Mouse (Mus musculus) myocyte (in vitro differentiated cells): ENCODE measurements at regions not wholly inside any gene's neighbourhood (a gene's known extent, or its start where the extent isn't known, plus 50 kb on each side); places are given as distances from the start of the nearest gene placed in this dataset.

Source experiments
- H3K27me3 ChIP-seq: one replicate; pipeline ENCODE4 v1.6.1; 2011; ENCODE audit not compliant: control insufficient read depth, insufficient read depth, insufficient read length
- H3K36me3 ChIP-seq: one replicate; pipeline ENCODE4 v1.6.1; 2011; ENCODE audit not compliant: control insufficient read depth, insufficient read depth
- H3K4me2 ChIP-seq: one replicate; pipeline ENCODE4 v1.6.1; 2011; ENCODE audit warnings: low read depth, control low read depth
- H3K4me3 ChIP-seq: one replicate; pipeline ENCODE4 v1.5.1; 2011; ENCODE audit warnings: mild to moderate bottlenecking, control low read depth, moderate library complexity
- H3K79me2 ChIP-seq: one replicate; pipeline ENCODE4 v1.6.1; 2011; ENCODE audit not compliant: control insufficient read depth, insufficient read depth
- H3ac ChIP-seq: one replicate; pipeline ENCODE4 v1.6.1; 2011; ENCODE audit not compliant: control insufficient read depth, insufficient read length
- CEBPB ChIP-seq: IDR thresholded peaks from 2 replicates; pipeline ENCODE4 v1.6.1; 2011; ENCODE audit warnings: mild to moderate bottlenecking, moderate library complexity; ENCODE audit not compliant: poor library complexity, insufficient read depth, severe bottlenecking
- E2F4 ChIP-seq: IDR thresholded peaks from one replicate; pipeline ENCODE4 v1.6.1; 2011; ENCODE audit warnings: mild to moderate bottlenecking, control low read depth, moderate library complexity; ENCODE audit not compliant: insufficient read depth
- MAX ChIP-seq: IDR thresholded peaks from one replicate; pipeline ENCODE4 v1.6.1; 2011; ENCODE audit warnings: low read depth, mild to moderate bottlenecking, control low read depth
- MYOD1 ChIP-seq, 3 experiments: IDR thresholded peaks; one replicate each; pipeline ENCODE4 v1.6.1; 2011; ENCODE audit warnings: control low read depth in 2 of 3, low read depth in 2 of 3, mild to moderate bottlenecking in 2 of 3, moderate library complexity in 1 of 3; ENCODE audit not compliant: insufficient read length in 2 of 3, control insufficient read depth in 1 of 3
- MYOG ChIP-seq, 3 experiments: IDR thresholded peaks; one replicate each; pipeline ENCODE4 v1.6.1; 2011; ENCODE audit warnings: control low read depth in 2 of 3, low read depth in 2 of 3, mild to moderate bottlenecking in 2 of 3; ENCODE audit not compliant: insufficient read length in 2 of 3, control insufficient read depth in 1 of 3, insufficient read depth in 1 of 3
- POLR2A ChIP-seq: IDR thresholded peaks from one replicate; pipeline ENCODE4 v1.6.1; 2011; ENCODE audit warnings: low read depth, mild to moderate bottlenecking, control low read depth, moderate library complexity; ENCODE audit not compliant: insufficient read length
- POLR2AphosphoS2 ChIP-seq: IDR thresholded peaks from one replicate; pipeline ENCODE4 v1.6.1; 2011; ENCODE audit warnings: low read depth, control low read depth; ENCODE audit not compliant: insufficient read length
- REST ChIP-seq: IDR thresholded peaks from one replicate; pipeline ENCODE4 v1.6.1; 2011; ENCODE audit warnings: mild to moderate bottlenecking, control low read depth, moderate library complexity; ENCODE audit not compliant: insufficient read depth, insufficient read length
- SRF ChIP-seq: IDR thresholded peaks from one replicate; pipeline ENCODE4 v1.6.1; 2011; ENCODE audit warnings: low read depth; ENCODE audit not compliant: control insufficient read depth, insufficient read length
- TCF12 ChIP-seq: IDR thresholded peaks from one replicate; pipeline ENCODE4 v1.6.1; 2011; ENCODE audit warnings: mild to moderate bottlenecking, control low read depth; ENCODE audit not compliant: poor library complexity, insufficient read depth, severe bottlenecking
- TCF3 ChIP-seq: IDR thresholded peaks from one replicate; pipeline ENCODE4 v1.6.1; 2011; ENCODE audit warnings: low read depth, control low read depth; ENCODE audit not compliant: insufficient read length
- USF1 ChIP-seq: IDR thresholded peaks from one replicate; pipeline ENCODE4 v1.6.1; 2011; ENCODE audit warnings: low read depth, mild to moderate bottlenecking, control low read depth, moderate library complexity

DNA sequence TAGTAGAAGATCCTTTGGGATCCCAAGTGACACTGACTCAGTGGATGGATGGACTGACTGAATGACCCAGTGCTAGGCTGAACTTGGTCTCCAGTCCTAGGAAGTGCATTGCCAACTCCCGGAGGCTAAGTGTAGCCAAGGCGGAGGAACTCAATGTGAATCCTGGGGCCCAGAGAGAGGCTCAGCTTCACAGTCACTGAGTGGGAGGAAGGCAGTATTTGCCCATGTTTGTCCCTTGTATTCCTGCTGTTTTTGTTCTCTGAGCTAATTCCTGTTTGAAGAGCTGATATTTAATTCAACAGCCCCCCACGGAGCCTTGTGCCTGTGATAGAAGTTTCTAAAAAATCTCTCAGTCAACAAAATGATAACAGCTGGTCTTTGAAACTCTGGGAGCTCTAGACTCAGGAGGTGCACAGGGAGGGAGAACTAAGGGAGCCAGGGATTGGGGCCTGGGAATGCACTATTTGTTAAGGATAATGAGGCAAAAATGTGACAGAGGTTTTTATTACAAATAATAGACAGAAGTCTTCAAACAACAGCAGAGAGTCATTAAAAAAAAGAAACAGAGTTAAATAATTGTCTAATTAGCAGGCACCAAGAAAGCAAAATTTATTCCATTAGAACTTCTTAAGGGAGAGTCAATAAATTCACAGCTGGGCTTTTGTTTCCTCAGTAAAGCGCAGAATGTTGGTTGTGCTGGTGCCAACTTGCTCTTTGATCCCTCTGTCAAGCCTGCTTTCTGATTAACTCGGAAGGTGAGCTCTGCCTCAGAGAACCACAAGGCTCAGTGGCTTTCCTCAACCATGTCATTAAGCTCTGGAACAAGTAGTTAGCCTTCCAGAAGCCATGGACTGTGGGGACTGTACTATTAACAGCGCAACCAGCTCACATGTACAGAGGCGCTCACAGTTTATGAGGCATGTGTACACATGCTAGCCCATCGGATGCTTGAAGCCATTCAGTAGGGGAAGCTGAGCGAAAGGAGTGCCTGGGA lies 259.2 kb downstream of the Igsf11 start:
- Histone ChIP-seq H3K79me2 (no peaks in the 10 kb centered on the region), H3K36me3 (no peaks in the 10 kb centered on the region), H3K4me3 (no peak overlapping the region), H3K4me2 (no peak overlapping the region), H3ac (no peak overlapping the region), H3K27me3 (no peaks in the 10 kb centered on the region)
- no peak for TF ChIP-seq MYOG (IDR thresholded peaks at IDR 0.05; ENCODE audit: control insufficient read depth in 1 of 3, insufficient read depth in 1 of 3, insufficient read length in 2 of 3, low read depth in 2 of 3)
- TF ChIP-seq TCF12, result no peak
- TF ChIP-seq POLR2A, result no peak
- no peak for TF ChIP-seq E2F4
- no peak for TF ChIP-seq SRF
- no peak for TF ChIP-seq MAX
- no peak for TF ChIP-seq USF1
- no peak for TF ChIP-seq TCF3
- TF ChIP-seq POLR2AphosphoS2, result no peak
- TF ChIP-seq MYOD1 (IDR thresholded peaks at IDR 0.05; ENCODE audit: control insufficient read depth in 1 of 3, insufficient read length in 2 of 3, low read depth in 2 of 3), result no peak
- no peak for TF ChIP-seq REST
- TF ChIP-seq CEBPB, result no peak

GRCm38 (mm10) chr16:39158893-39159292 lies 266.4 kb downstream of the Igsf11 start:
- TF ChIP-seq MAX (no peak), POLR2AphosphoS2 (no peak), TCF12 (no peak), POLR2A (no peak), MYOG (IDR thresholded peaks at IDR 0.05; ENCODE audit: control insufficient read depth in 1 of 3, insufficient read depth in 1 of 3, insufficient read length in 2 of 3, low read depth in 2 of 3) (no peak), TCF3 (no peak), REST (no peak), CEBPB (no peak), MYOD1 (IDR thresholded peaks at IDR 0.05; ENCODE audit: control insufficient read depth in 1 of 3, insufficient read length in 2 of 3, low read depth in 2 of 3) (no peak), USF1 (no peak), SRF (no peak), E2F4 (no peak)
- Histone ChIP-seq H3ac (no peak overlapping the region), H3K4me2 (no peak overlapping the region), H3K4me3 (no peak overlapping the region), H3K27me3 (no peaks in the 10 kb centered on the region), H3K79me2 (no peaks in the 10 kb centered on the region), H3K36me3 (no peaks in the 10 kb centered on the region)

DNA sequence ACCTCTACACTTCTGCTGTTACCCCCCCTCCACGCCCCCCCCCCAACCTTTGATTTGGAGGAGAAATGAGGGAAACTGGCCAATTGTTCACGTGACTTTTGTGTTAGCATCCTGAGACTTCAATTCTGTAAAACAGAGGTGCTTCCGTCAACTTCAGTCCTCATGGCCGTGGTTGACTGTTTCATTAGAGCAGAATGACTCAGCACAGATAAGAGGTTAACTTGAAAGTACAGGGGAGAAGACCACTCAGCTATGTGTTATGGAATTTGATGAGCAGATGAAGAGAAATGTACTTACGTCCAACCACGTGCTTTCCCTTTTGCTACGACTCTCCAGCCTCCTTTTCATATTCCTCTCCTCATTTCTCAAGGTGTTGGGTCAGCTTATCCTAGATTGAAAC lies 267.3 kb downstream of the Igsf11 start:
- no peak for TF ChIP-seq USF1
- no peak for TF ChIP-seq MYOG (IDR thresholded peaks at IDR 0.05; ENCODE audit: control insufficient read depth in 1 of 3, insufficient read depth in 1 of 3, insufficient read length in 2 of 3, low read depth in 2 of 3)
- TF ChIP-seq TCF12, result no peak
- TF ChIP-seq CEBPB, result no peak
- no peak for TF ChIP-seq TCF3
- no peak for TF ChIP-seq E2F4
- TF ChIP-seq MYOD1 (IDR thresholded peaks at IDR 0.05; ENCODE audit: control insufficient read depth in 1 of 3, insufficient read length in 2 of 3, low read depth in 2 of 3), result no peak
- TF ChIP-seq POLR2A, result no peak
- TF ChIP-seq MAX, result no peak
- no peak for TF ChIP-seq SRF
- no peak for TF ChIP-seq REST
- TF ChIP-seq POLR2AphosphoS2, result no peak

GRCm38 (mm10) chr16:39162684-39163083 lies 270.2 kb downstream of the Igsf11 start:
- Histone ChIP-seq H3ac (no peak overlapping the region), H3K36me3 (no peaks in the 10 kb centered on the region), H3K4me3 (no peak overlapping the region), H3K4me2 (no peak overlapping the region), H3K79me2 (no peaks in the 10 kb centered on the region), H3K27me3 (no peaks in the 10 kb centered on the region)
- TF ChIP-seq CEBPB (no peak), MYOG (IDR thresholded peaks at IDR 0.05; ENCODE audit: control insufficient read depth in 1 of 3, insufficient read depth in 1 of 3, insufficient read length in 2 of 3, low read depth in 2 of 3) (no peak), POLR2A (no peak)

More for the DNA sequence above, 267.3 kb downstream of the Igsf11 start:
- Histone ChIP-seq H3K36me3 (no peaks in the 10 kb centered on the region), H3ac (no peak overlapping the region), H3K4me2 (no peak overlapping the region), H3K27me3 (no peaks in the 10 kb centered on the region), H3K79me2 (no peaks in the 10 kb centered on the region), H3K4me3 (no peak overlapping the region)
